Mouse (Mus musculus) heart, adult 9 months (tissue): ENCODE results near the gene Pram1.
"Not testable (repeated sequence)": the region's sequence is repeated elsewhere in the genome, so short reads cannot be mapped to it uniquely, and the experiment has no call there.

Source experiments
- DNase-seq, 2 experiments: peaks; one replicate each; pipeline ENCODE4 v3.0.0; 2022; ENCODE audit warnings: low spot score in 2 of 2

Pram1 gene

GRCm38 (mm10) chr17:33637516-33638276, at the start of gene Pram1:
TSS of gene Pram1 (plus strand) at chr17:33638056.
- DNase-seq = no peak

- no peak for DNase-seq
Observed at GRCm38 (mm10) chr17:33597271-33597670, 40.6 kb upstream of the Pram1 start.

DNA sequence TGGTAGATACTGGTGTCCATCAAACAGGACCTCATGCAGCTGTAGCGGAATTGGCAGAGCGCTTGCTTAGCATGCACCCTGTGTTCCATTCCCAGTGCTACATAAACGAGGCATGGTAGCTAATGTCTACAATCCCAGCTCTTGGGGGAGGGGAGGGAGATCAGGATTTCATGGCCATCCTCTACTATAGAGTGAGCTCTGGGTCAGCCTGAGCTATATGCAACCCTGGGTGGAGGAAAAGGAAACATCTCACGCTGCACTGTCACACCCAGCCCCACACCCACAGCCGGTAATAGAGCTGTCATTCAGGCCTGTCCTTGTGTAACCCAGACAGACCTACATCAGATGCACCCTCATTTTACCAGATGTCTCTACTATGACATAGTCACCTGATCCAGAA, 39.4 kb upstream of the Pram1 start:
- DNase-seq = no peak

DNA sequence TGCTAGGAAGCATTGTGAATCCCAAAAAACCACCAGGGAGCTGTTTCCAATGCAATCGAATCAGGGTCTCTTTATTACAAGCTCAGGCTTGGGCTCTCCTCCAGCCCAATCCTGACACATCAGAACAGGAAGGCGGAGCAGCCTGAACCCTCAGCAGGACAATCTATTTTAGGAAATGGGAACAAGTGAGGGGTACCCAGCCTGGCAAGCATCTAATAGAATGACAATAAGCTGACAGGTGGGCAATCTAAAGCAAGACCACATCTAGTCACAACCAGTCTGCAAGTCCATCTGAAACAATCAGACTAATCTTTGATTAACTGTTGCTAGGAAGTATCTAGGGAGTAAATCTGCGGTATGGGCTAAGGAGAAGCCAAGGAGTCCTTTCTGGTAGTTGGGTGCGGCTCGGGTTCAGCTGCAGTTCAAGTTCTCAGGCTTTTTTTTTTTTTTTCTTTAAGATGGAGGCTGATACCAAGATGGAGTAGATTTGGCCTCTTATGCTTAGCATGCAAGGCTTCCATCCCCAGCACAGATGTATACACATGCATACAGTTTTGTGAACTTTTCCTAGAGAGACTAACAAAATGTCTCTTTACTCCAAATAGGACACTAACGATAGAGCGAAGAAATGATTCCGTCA, 37.9 kb upstream of the Pram1 start:
- DNase-seq = no peak

DNA sequence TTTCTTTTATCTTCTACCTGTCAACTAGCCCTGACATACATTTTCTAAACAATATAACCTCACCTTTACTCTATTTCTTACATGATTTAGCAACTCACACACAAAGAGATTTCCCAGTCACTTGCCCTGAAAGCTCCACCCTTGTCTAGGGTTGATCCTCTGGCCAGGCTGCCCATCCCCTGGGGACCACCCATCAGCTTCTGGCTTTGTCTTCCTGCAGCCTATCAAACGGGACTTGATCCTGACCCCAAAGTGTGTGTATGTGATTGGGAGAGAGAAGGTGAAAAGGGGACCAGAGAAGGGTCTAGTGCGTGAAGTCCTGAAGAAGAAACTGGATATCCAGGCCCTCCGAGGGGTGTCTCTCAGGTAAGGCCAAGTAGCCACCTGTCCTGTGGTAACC, 37.0 kb upstream of the Pram1 start:
- DNase-seq = no peak

GRCm38 (mm10) chr17:33601947-33602346, 35.9 kb upstream of the Pram1 start:
- DNase-seq = no peak

GRCm38 (mm10) chr17:33607273-33607672, 30.6 kb upstream of the Pram1 start:
- no peak for DNase-seq

- no peak for DNase-seq
Observed at GRCm38 (mm10) chr17:33610548-33610947, 27.3 kb upstream of the Pram1 start.

GRCm38 (mm10) chr17:33613726-33614125, 24.1 kb upstream of the Pram1 start:
- DNase-seq = not testable (repeated sequence)

GRCm38 (mm10) chr17:33627281-33627680, 10.6 kb upstream of the Pram1 start:
- no peak for DNase-seq

DNA sequence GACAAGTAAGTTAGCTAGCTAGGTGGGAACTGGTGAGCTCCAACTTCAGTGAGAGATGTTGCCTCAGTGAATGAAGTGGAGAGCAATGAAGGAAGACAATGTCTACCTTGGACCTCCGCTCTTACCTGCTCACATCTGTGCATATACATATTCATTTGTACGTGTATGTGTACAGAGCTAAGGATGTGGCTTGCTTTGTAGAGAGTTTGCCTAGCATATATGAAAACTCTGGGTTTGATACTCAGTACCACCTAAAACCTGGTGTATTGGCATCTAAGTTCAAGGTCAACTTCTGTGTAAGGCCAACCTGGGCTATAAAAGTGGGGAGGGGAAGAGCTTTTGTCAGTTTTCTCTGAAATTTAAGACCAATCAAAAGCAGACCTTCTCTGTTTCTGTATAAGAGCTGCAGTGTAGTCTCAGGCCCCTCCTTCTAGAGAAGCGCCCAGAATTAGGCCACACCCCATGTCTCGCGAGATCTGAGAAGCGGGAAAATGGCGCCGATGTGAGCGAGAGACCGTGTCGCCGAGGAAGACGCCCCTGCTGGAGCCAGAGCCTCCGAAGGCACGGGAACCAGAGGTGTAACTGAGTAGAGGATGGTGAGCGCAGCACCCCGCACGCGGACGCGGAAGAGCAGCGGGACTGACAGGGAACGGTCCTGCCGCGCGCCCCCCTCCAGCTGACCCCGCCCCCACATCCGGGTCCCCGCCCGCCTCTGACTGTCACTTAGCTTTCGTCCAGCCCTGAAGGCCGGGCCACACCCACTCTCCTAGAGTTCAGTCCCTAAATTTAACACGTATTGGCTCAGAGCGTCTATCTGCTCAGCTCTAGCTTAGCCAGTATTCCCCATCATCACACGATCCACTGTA, 9.0 kb upstream of the Pram1 start, which contains the start of gene Zfp414:
TSS of gene Zfp414 (plus strand) at position 470 of the 866 bp plus-strand sequence.
- DNase-seq = peak; percentile 92 to 94

- DNase-seq = no peak
Observed at GRCm38 (mm10) chr17:33629487-33630125, 8.2 kb upstream of the Pram1 start.

GRCm38 (mm10) chr17:33630171-33630895, 7.5 kb upstream of the Pram1 start:
- DNase-seq = no peak

GRCm38 (mm10) chr17:33631236-33631635, 6.6 kb upstream of the Pram1 start:
- DNase-seq = no peak

DNA sequence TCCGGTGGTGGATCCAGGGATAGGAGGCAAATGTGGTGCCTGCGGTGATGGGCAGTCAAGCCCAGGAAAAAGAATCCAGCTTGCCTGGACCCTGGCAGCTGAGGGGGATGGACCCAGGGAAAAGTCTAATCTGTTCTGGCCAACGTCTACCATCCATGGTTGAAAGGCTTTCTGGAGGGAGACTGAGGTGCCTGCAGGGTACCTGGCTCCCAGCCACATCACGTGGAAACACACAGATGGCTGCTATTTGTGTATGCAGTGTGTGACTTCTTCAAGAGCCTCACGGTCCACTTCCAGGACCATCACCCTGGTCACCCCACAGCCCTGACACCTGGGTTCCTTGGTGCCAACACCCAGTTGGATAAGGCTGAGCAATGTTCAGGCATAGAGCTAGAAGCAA, 6.1 kb upstream of the Pram1 start:
- no peak for DNase-seq

- no peak for DNase-seq
Observed at GRCm38 (mm10) chr17:33637038-33637437, 818 bp upstream of the Pram1 start.

DNA sequence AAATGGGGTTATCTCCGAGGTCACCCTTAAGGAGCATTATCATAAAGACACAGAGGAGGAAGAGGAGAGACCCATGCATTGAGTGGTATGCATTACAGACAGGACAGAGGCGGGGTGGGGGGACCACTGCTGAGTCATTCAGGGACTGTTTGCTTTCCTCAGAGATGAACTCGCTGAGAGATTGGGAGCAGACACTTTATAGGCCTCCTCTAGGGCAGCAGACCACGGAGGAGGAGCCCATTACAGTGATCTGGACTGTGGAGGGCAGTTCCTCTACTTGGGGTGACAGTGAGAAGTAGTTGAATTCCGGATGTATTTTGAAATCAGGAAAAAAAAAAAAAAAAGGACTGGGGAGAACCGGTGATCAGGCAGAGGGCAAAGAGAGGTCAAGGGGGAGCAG, 1.9 kb downstream of the Pram1 start:
- no peak for DNase-seq

GRCm38 (mm10) chr17:33644068-33644467, 6.2 kb downstream of the Pram1 start:
- DNase-seq = no peak

DNA sequence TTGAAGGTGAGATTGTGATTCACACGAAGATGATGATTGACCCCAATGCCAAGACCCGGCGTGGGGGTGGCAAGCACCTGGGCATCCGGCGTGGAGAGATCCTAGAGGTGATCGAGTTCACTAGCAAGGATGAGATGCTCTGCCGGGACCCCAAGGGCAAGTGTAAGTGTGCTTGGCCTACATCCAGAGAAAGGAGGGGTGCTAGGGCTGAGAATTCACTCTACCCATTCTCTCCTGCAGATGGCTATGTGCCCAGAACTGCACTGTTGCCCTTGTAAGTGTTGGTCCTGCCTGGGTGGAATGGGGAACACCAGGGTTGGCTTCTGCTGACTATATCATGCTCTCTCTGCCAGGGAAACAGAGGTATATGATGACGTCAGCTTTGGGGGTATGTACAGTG, 7.2 kb downstream of the Pram1 start:
- no peak for DNase-seq

DNA sequence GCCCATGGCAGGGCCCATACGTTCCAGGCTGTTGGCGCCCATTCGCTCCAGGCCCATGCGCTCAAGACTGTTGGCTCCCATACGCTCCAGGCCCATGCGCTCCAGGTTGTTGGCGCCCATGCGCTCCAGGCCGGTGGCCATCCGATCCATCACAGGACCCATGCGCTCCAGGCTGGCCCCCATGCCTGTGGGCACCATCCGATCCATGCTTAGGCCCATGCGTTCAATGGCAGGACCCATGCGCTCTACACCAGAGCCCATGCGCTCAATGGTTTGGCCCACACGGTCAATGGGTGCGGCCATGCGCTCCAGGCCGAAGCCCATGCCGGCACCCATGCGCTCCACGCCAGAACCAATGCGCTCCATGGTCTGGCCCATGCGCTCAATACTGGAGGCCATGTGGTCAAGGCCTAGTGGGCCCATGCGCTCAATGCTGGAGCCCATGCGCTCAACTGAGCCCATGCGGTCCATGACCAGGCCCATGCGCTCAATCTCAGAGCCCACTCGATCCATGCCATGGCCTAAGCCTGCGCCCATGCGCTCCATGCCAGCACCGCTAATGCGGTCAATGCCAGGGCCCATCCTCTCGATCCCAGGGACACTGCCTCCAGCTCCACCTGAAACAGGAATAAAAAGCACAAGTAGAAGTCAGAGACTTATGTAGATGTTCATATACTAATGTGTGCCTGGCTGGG, 12.1 kb downstream of the Pram1 start:
- no peak for DNase-seq

DNA sequence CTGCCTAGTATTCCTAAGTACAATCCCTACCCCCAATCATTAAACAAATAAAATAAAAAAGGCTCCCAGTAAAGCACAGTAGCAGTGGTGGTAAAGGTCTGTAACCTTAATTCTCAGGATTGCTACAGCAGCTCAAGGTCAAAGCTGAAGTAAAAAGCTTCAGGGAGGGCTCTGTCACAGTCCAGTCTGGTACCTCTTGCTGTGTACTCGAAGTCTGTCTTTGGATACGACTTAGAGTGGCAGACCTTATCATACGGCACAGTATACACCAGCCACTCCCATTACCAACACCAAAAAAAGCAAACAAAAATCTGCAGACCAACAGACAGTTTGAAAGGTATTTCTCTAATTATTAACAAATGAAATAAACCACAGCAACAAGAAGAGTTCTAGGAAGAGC, 29.0 kb downstream of the Pram1 start:
- DNase-seq = no peak
